Mouse (Mus musculus): Measurements from ENCODE around the gene S100a14. TPM values are rescaled to one million over a fixed set of nuclear protein-coding genes. Genes with fewer than 3 reads are reported as not detected.

Gene S100a14
- polyA plus RNA-seq (2014; fragmentation: Nextera tagmentation; extraction: Ambion mirVana), result 1.1 and 1.6 TPM in 2 replicates

DNA sequence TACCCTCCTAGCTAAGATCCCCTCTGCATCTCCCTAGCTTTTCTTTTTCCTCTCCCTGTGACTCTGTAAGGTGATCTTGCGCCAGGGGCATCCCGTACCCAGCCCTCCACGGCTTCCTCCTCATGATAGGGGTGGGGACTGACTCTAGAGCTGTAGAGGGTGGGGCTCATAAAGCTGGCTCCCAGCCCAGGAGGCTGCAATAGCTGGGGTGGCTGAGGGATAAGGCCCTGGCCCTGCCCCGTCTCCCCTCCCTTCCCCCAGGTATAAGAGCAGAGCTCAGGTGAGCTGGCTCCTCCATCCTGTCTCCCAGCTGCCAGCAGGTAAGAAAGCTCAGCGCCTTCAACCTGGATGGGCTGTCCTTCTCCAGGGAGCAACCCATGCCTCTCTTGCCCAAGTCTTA is at the start of gene S100a14:
TSS of gene S100a14 (plus strand) at position 277 of the 400 bp plus-strand sequence.
- H3K4me3 ChIP-seq (ENCODE audit: low read length), result no peak within 1 kb of the TSS
- H3K9me3 ChIP-seq (ENCODE audit: control insufficient read depth, low read length), result no peaks in the 10 kb centered on the region
- no peaks in the 10 kb centered on the region for H3K27me3 ChIP-seq (ENCODE audit: control insufficient read depth, insufficient read depth, low read length)
- H3K36me3 ChIP-seq (ENCODE audit: control insufficient read depth, insufficient read depth, low read length), result no peaks in the 10 kb centered on the region
- no peak within 1 kb of the TSS for H3K4me2 ChIP-seq (replicated peaks; ENCODE audit: low read depth, low read length)
- ATAC-seq (ENCODE audit: low FRiP score, low TSS enrichment), result no peak; the same call in 1 of the 2 replicates
- no peaks in the 10 kb centered on the region for H3K4me1 ChIP-seq (ENCODE audit: control insufficient read depth, insufficient read depth, low read length)
- WGBS, result 49% methylated on average over 5 of the region's 5 CpGs
- H3K27ac ChIP-seq (ENCODE audit: low read depth, low read length), result no peak within 1 kb of the TSS
- H3K9ac ChIP-seq (ENCODE audit: low read depth, low read length), result no peak within 1 kb of the TSS

DNA sequence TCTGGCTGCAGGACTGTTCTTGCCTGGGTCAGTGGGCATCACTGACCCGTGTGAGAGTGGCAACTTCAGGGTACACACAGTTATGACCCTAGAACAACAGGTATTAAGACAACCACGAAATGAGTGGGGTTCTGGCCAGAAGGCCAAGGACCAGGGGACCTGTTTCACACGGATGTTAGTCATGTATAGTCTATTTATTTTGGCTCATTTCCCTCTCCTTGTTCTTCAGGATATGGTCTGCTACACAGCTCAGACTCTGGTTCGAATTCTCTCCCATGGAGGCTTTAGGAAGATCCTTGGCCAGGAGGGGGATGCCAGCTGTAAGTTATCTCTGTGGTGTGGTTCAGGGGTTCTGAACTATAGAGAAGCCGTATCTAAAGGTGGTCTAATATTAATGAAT is 39.7 kb upstream of the S100a14 start:
- Histone ChIP-seq H3K9ac (ENCODE audit: low read depth, low read length) (no peak overlapping the region), H3K9me3 (ENCODE audit: control insufficient read depth, low read length) (no peaks in the 10 kb centered on the region), H3K27ac (ENCODE audit: low read depth, low read length) (no peak overlapping the region), H3K36me3 (ENCODE audit: control insufficient read depth, insufficient read depth, low read length) (peaks cover 72% of the 10 kb centered on the region), H3K4me1 (ENCODE audit: control insufficient read depth, insufficient read depth, low read length) (peaks cover 6% of the 10 kb centered on the region), H3K27me3 (ENCODE audit: control insufficient read depth, insufficient read depth, low read length) (no peaks in the 10 kb centered on the region), H3K4me2 (replicated peaks; ENCODE audit: low read depth, low read length) (no peak overlapping the region), H3K4me3 (ENCODE audit: low read length) (no peak overlapping the region)
- WGBS, result 48% methylated on average over 5 of the region's 5 CpGs
- no peak for ATAC-seq (ENCODE audit: low FRiP score, low TSS enrichment)

DNA sequence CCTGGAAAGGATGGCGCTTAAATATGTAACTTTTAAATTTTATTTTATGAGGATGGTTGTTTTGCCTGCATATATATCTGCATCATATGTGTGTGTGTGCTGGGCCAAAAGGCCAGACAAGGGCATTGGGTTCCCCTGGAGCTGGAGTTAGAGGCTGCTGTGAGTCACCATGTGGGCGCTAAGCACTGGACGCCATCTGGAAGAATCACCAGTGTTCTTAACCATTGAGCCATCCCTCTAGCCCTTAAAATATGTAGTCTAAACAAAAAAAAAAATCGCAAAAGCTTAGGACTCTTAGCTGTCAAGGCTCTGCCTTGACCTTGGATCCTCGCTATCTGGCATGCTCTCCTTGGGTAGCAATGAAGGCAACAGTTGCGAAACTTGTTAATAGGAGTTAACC is 38.1 kb upstream of the S100a14 start:
- Histone ChIP-seq H3K9me3 (ENCODE audit: control insufficient read depth, low read length) (no peaks in the 10 kb centered on the region), H3K27me3 (ENCODE audit: control insufficient read depth, insufficient read depth, low read length) (no peaks in the 10 kb centered on the region), H3K9ac (ENCODE audit: low read depth, low read length) (no peak overlapping the region), H3K27ac (ENCODE audit: low read depth, low read length) (no peak overlapping the region), H3K36me3 (ENCODE audit: control insufficient read depth, insufficient read depth, low read length) (peaks cover 56% of the 10 kb centered on the region), H3K4me2 (replicated peaks; ENCODE audit: low read depth, low read length) (no peak overlapping the region), H3K4me3 (ENCODE audit: low read length) (no peak overlapping the region), H3K4me1 (ENCODE audit: control insufficient read depth, insufficient read depth, low read length) (peaks cover 6% of the 10 kb centered on the region)
- 85% methylated on average over 6 of the region's 6 CpGs for WGBS
- ATAC-seq (ENCODE audit: low FRiP score, low TSS enrichment), result no peak

DNA sequence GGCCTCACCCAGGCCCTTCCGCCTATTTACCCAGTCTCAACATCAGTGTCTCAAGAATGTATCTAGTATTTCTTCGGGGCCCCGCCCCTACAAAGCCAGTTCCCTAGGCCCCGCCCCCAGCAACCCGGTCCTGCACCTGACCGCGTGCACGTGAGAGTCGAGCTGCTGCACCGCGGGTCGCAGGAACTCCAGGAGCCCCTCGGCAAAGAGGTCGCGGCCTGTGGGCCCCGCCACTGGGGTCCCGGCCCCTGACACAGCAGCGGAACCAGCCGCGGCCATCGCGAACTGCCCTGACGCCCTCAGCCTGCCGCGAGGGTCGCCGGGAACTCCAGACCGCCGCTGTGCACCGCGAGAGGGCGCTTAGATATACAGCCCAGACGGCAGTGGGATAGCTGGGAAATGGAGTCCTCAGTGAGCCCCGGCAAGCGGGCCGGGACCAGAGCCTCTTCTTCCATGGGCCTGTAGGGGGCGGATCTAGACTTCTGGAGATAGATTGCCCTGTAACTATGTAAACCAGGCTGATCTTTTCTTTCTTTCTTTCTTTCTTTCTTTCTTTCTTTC is 35.9 kb upstream of the S100a14 start, which contains the start of gene Snapin:
TSS of gene Snapin (minus strand) at position 338 of the 561 bp plus-strand sequence.
- H3K4me2 ChIP-seq (replicated peaks; ENCODE audit: low read depth, low read length), result peak within 1 kb of the TSS; percentile 61
- H3K4me1 ChIP-seq (ENCODE audit: control insufficient read depth, insufficient read depth, low read length), result peaks cover 6% of the 10 kb centered on the region
- H3K9me3 ChIP-seq (ENCODE audit: control insufficient read depth, low read length), result no peaks in the 10 kb centered on the region
- peak within 1 kb of the TSS; percentile 77 for H3K4me3 ChIP-seq (ENCODE audit: low read length)
- peaks cover 40% of the 10 kb centered on the region for H3K36me3 ChIP-seq (ENCODE audit: control insufficient read depth, insufficient read depth, low read length)
- no peaks in the 10 kb centered on the region for H3K27me3 ChIP-seq (ENCODE audit: control insufficient read depth, insufficient read depth, low read length)
- WGBS, result under 1% methylated on average over 37 of the region's 37 CpGs
- H3K27ac ChIP-seq (ENCODE audit: low read depth, low read length), result peak within 1 kb of the TSS; percentile 67
- peak; percentile 99 for ATAC-seq (ENCODE audit: low FRiP score, low TSS enrichment)
- H3K9ac ChIP-seq (ENCODE audit: low read depth, low read length), result peak within 1 kb of the TSS; percentile 77

DNA sequence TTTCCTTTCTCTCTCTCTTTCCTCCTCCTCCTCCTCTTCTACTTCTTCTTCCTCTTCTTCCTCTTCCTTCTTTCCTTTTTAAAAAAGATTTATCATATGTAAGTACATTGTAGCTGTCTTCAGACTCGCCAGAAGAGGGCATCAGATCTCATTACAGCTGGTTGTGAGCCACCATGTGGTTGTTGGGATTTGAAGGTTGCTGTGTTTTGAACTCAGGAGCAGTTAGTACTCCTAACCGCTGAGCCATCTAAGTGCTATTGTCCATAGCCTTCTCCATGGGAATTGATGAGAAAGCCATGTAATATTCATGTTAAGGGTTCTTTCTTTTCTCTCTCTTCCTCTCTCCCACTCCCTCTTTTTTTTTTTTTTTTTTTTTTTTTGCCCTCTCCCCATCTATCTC is 35.3 kb upstream of the S100a14 start:
- no peak overlapping the region for H3K4me3 ChIP-seq (ENCODE audit: low read length)
- ATAC-seq (ENCODE audit: low FRiP score, low TSS enrichment), result no peak
- 40% methylated on average over 2 of the region's 2 CpGs for WGBS
- H3K9ac ChIP-seq (ENCODE audit: low read depth, low read length), result no peak overlapping the region
- H3K9me3 ChIP-seq (ENCODE audit: control insufficient read depth, low read length), result no peaks in the 10 kb centered on the region
- H3K36me3 ChIP-seq (ENCODE audit: control insufficient read depth, insufficient read depth, low read length), result peaks cover 40% of the 10 kb centered on the region
- peaks cover 6% of the 10 kb centered on the region for H3K4me1 ChIP-seq (ENCODE audit: control insufficient read depth, insufficient read depth, low read length)
- H3K4me2 ChIP-seq (replicated peaks; ENCODE audit: low read depth, low read length), result no peak overlapping the region
- H3K27ac ChIP-seq (ENCODE audit: low read depth, low read length), result no peak overlapping the region
- H3K27me3 ChIP-seq (ENCODE audit: control insufficient read depth, insufficient read depth, low read length), result no peaks in the 10 kb centered on the region

DNA sequence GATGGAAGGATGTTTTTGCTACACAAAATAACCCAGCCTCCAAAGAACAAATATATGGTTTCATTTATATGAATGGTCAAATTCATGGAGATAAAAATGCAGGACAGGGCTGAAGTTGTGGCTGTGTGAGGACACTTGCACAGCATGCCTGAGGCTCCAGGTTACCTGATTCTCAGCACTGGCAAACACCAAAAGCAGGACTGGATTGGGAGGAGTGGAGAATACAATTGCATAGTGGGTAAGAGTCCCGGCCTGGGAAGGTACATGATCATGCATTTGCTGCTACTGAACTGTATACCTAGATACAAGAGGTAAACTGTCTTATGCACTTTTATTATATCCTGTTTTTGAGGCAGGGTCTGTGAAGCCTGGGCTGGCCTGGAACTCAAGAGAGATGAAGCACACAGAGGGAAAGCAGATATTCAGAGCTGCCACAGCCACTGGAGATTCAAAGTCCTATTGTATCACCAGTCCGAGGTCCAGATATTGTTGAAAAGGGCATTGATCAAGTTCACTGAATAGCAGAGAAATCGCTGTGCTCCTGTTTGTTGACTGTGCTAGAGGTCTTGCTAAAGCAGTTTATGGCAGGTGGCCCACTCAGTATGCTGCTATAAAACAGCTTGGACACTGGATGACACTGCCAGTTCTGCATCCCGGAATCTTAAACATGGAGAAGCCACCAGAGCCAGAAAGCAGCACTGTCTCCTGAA is 32.7 kb upstream of the S100a14 start:
- no peaks in the 10 kb centered on the region for H3K9me3 ChIP-seq (ENCODE audit: control insufficient read depth, low read length)
- no peak overlapping the region for H3K27ac ChIP-seq (ENCODE audit: low read depth, low read length)
- H3K27me3 ChIP-seq (ENCODE audit: control insufficient read depth, insufficient read depth, low read length), result no peaks in the 10 kb centered on the region
- H3K36me3 ChIP-seq (ENCODE audit: control insufficient read depth, insufficient read depth, low read length), result peaks cover 42% of the 10 kb centered on the region
- peaks cover 6% of the 10 kb centered on the region for H3K4me1 ChIP-seq (ENCODE audit: control insufficient read depth, insufficient read depth, low read length)
- H3K4me3 ChIP-seq (ENCODE audit: low read length), result no peak overlapping the region
- no peak overlapping the region for H3K9ac ChIP-seq (ENCODE audit: low read depth, low read length)
- 62% methylated on average over 4 of the region's 4 CpGs for WGBS
- H3K4me2 ChIP-seq (replicated peaks; ENCODE audit: low read depth, low read length), result no peak overlapping the region
- ATAC-seq (ENCODE audit: low FRiP score, low TSS enrichment), result no peak

DNA sequence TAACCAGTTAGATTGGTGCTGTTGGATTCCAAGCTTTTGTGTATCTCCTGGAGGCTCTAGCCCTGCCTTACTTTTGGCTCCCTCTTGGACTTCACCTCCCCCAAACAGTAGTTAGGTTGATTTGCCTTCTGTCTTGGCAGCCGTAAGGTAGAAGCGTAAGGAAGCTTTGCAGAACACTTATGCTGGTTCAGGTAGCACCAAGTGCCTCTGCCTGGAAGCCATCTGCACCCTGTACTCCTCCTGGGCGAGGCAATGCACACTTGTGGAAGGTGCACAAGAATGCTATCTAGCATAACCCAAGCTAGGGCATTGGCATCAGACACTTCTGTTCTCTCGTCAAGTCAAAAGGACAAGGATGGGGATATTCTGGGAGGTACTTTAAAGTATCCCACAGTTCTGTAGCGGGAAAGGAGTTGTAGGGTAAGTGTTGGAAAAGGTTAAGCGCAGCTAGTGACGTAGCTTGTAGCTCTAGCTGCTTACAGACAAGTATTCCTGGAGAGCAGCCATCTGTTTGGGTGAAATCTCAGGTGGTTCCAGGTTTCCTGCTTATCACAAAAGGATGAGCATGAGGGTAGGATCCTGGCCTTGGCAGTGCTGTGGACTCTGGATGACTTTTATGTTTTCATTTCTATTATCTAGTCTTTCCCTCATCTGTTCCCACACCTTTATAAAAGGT is 30.7 kb upstream of the S100a14 start:
- no peaks in the 10 kb centered on the region for H3K4me1 ChIP-seq (ENCODE audit: control insufficient read depth, insufficient read depth, low read length)
- WGBS, result 90% methylated on average over 7 of the region's 7 CpGs
- peaks cover 54% of the 10 kb centered on the region for H3K36me3 ChIP-seq (ENCODE audit: control insufficient read depth, insufficient read depth, low read length)
- H3K27ac ChIP-seq (ENCODE audit: low read depth, low read length), result no peak overlapping the region
- ATAC-seq (ENCODE audit: low FRiP score, low TSS enrichment), result no peak
- H3K4me2 ChIP-seq (replicated peaks; ENCODE audit: low read depth, low read length), result no peak overlapping the region
- H3K9ac ChIP-seq (ENCODE audit: low read depth, low read length), result no peak overlapping the region
- no peaks in the 10 kb centered on the region for H3K9me3 ChIP-seq (ENCODE audit: control insufficient read depth, low read length)
- no peak overlapping the region for H3K4me3 ChIP-seq (ENCODE audit: low read length)
- H3K27me3 ChIP-seq (ENCODE audit: control insufficient read depth, insufficient read depth, low read length), result no peaks in the 10 kb centered on the region

DNA sequence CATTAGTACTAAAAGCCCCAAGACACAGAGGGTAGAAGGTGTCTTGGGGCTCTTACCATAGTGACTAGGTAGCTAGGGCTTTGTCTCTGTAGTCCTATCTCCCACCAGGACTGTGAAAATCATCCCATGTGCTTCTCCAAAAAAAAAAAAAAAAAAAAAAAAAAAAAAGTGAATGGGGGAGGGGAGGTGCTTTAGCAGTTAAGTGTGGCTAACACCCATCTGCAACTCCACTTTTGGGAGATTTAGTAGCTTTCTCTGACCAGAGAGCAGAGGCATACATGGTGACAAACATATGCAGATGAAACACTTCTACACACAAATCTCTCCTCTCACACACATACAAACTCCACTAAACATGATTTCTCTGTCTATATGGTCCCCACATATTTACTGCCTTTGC is 29.1 kb upstream of the S100a14 start:
- no peaks in the 10 kb centered on the region for H3K27me3 ChIP-seq (ENCODE audit: control insufficient read depth, insufficient read depth, low read length)
- no peak overlapping the region for H3K9ac ChIP-seq (ENCODE audit: low read depth, low read length)
- H3K27ac ChIP-seq (ENCODE audit: low read depth, low read length), result no peak overlapping the region
- H3K4me3 ChIP-seq (ENCODE audit: low read length), result no peak overlapping the region
- H3K9me3 ChIP-seq (ENCODE audit: control insufficient read depth, low read length), result no peaks in the 10 kb centered on the region
- H3K36me3 ChIP-seq (ENCODE audit: control insufficient read depth, insufficient read depth, low read length), result peaks cover 70% of the 10 kb centered on the region
- no peak for ATAC-seq (ENCODE audit: low FRiP score, low TSS enrichment)
- no peaks in the 10 kb centered on the region for H3K4me1 ChIP-seq (ENCODE audit: control insufficient read depth, insufficient read depth, low read length)
- no peak overlapping the region for H3K4me2 ChIP-seq (replicated peaks; ENCODE audit: low read depth, low read length)

DNA sequence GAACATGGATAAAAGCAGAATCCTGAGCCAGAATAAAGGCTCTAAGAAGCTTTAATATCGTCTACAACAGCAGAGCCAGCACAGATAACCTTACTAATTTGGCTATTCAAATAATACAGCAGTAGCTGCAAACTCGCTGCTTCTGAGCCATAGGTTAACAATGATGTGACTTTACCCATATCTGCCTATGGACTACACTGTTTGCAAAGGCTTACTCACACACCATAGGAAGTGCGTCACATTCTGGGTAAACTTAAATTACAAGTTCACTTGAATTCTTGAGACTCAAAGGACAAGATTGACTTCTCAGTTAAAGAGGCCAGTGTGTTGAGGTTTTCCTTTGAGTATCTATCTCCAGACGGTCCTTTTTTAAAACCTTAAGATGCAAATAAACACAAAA is 23.2 kb upstream of the S100a14 start:
- WGBS, result 95% methylated on average over 4 of the region's 4 CpGs
- ATAC-seq (ENCODE audit: low FRiP score, low TSS enrichment), result no peak

More for the DNA sequence above, 23.2 kb upstream of the S100a14 start:
- Histone ChIP-seq H3K27me3 (ENCODE audit: control insufficient read depth, insufficient read depth, low read length) (no peaks in the 10 kb centered on the region), H3K9me3 (ENCODE audit: control insufficient read depth, low read length) (no peaks in the 10 kb centered on the region), H3K27ac (ENCODE audit: low read depth, low read length) (no peak overlapping the region), H3K9ac (ENCODE audit: low read depth, low read length) (no peak overlapping the region), H3K4me1 (ENCODE audit: control insufficient read depth, insufficient read depth, low read length) (no peaks in the 10 kb centered on the region), H3K36me3 (ENCODE audit: control insufficient read depth, insufficient read depth, low read length) (peaks cover 88% of the 10 kb centered on the region), H3K4me3 (ENCODE audit: low read length) (no peak overlapping the region), H3K4me2 (replicated peaks; ENCODE audit: low read depth, low read length) (no peak overlapping the region)

Measured in kidney, embryonic 14.5 days (tissue).